Mouse (Mus musculus): ENCODE results near the gene Smpd3.
"Not testable (repeated sequence)": the region's sequence is repeated elsewhere in the genome, so short reads cannot be mapped to it uniquely, and the experiment has no call there.

Smpd3 gene

GRCm38 (mm10) chr8:106326624-106327023 is 11.2 kb downstream of the Smpd3 start:
- in situ Hi-C loops (cut with MboI, MseI) = no loop called here

GRCm38 (mm10) chr8:106321434-106321833 is 16.4 kb downstream of the Smpd3 start:
- in situ Hi-C loops (cut with MboI, MseI) = no loop called here

GRCm38 (mm10) chr8:106320002-106320401 is 17.8 kb downstream of the Smpd3 start:
- in situ Hi-C loops (cut with MboI, MseI) = no loop called here

- in situ Hi-C loops (cut with MboI, MseI) = no loop called here
These were observed 20.7 kb downstream of the Smpd3 start for GRCm38 (mm10) chr8:106317091-106317490.

- in situ Hi-C loops (cut with MboI, MseI) = no loop called here
These were observed 21.3 kb downstream of the Smpd3 start for GRCm38 (mm10) chr8:106316506-106316905.

GRCm38 (mm10) chr8:106315402-106316187 is 22.2 kb downstream of the Smpd3 start:
- in situ Hi-C loops (cut with MboI, MseI) = no loop called here

- in situ Hi-C loops (cut with MboI, MseI) = no loop called here
These were observed 24.0 kb downstream of the Smpd3 start for GRCm38 (mm10) chr8:106313799-106314198.

- in situ Hi-C loops (cut with MboI, MseI) = no loop called here
These were observed 24.6 kb downstream of the Smpd3 start for GRCm38 (mm10) chr8:106313120-106313737.

- in situ Hi-C loops (cut with MboI, MseI) = no loop called here
These were observed 25.8 kb downstream of the Smpd3 start for GRCm38 (mm10) chr8:106311967-106312366.

GRCm38 (mm10) chr8:106310026-106310652 is 27.6 kb downstream of the Smpd3 start:
- in situ Hi-C loops (cut with MboI, MseI) = no loop called here

GRCm38 (mm10) chr8:106308082-106308786 is 29.6 kb downstream of the Smpd3 start:
- in situ Hi-C loops (cut with MboI, MseI) = not testable (repeated sequence)

- in situ Hi-C loops (cut with MboI, MseI) = no loop called here
These were observed 30.2 kb downstream of the Smpd3 start for GRCm38 (mm10) chr8:106307586-106307985.

- in situ Hi-C loops (cut with MboI, MseI) = not testable (repeated sequence)
These were observed 31.0 kb downstream of the Smpd3 start for GRCm38 (mm10) chr8:106306711-106307248.

GRCm38 (mm10) chr8:106306076-106306475 is 31.7 kb downstream of the Smpd3 start:
- in situ Hi-C loops (cut with MboI, MseI) = no loop called here

GRCm38 (mm10) chr8:106305301-106305700 is 32.5 kb downstream of the Smpd3 start:
- in situ Hi-C loops (cut with MboI, MseI) = no loop called here

- in situ Hi-C loops (cut with MboI, MseI) = no loop called here
These were observed 33.5 kb downstream of the Smpd3 start for GRCm38 (mm10) chr8:106304321-106304720.

GRCm38 (mm10) chr8:106300739-106301715 is 36.8 kb downstream of the Smpd3 start:
- in situ Hi-C loops (cut with MboI, MseI) = no loop called here

GRCm38 (mm10) chr8:106299686-106300085 is 38.1 kb downstream of the Smpd3 start:
- in situ Hi-C loops (cut with MboI, MseI) = no loop called here

GRCm38 (mm10) chr8:106298846-106299245 is 38.9 kb downstream of the Smpd3 start:
- in situ Hi-C loops (cut with MboI, MseI) = no loop called here

- in situ Hi-C loops (cut with MboI, MseI) = no loop called here
These were observed 39.5 kb downstream of the Smpd3 start for GRCm38 (mm10) chr8:106298261-106298660.

All from T-helper 17 cell (primary cell).